Mouse (Mus musculus): ENCODE results near the gene Ppfia3.
A peak's percentile ranks its signal among the peaks of the same experiment; 100 is the strongest.

GRCm38 (mm10) chr7:45343543-45343942 lies 23.3 kb downstream of the Ppfia3 start:
- peak; percentile 58; the same call in 1 of the 2 replicates for TF ChIP-seq EP300 (IDR thresholded peaks at IDR 0.05; ENCODE audit: insufficient read depth, low read depth, low read length)
- no peak for TF ChIP-seq POLR2A (IDR thresholded peaks at IDR 0.05; ENCODE audit: insufficient read depth, low read length)
